Mouse (Mus musculus) hindbrain, postnatal 0 days (tissue): ENCODE results near the gene Stab2. TPM values are rescaled to one million over a fixed set of nuclear protein-coding genes. Genes with fewer than 3 reads are reported as not detected.

ENCODE experiments used
- ATAC-seq: fragments of 200-750 bp; cut with Nextera tagmentation; 2 replicates; pipeline ENCODE4 v1.8.0; 2017; ENCODE audit warnings: mild to moderate bottlenecking, moderate TSS enrichment, moderate library complexity
- DNase-seq: peaks from one replicate; pipeline ENCODE4 v3.0.0-alpha.2; 2015; ENCODE audit warnings: low spot score
- H3K27ac ChIP-seq: fragments of 300-500 bp; sonication (generic); 2 replicates; pipeline ENCODE4 v1.5.1; 2014; ENCODE audit warnings: mild to moderate bottlenecking
- H3K27me3 ChIP-seq: fragments of 300-500 bp; sonication (generic); 2 replicates; pipeline ENCODE4 v1.6.1; 2014; ENCODE audit warnings: low read length, mixed read lengths; ENCODE audit not compliant: insufficient read depth
- H3K36me3 ChIP-seq: fragments of 300-500 bp; sonication (generic); 2 replicates; pipeline ENCODE4 v1.6.1; 2014; ENCODE audit warnings: low read length, mixed read lengths; ENCODE audit not compliant: insufficient read depth
- H3K4me1 ChIP-seq: fragments of 300-500 bp; sonication (generic); 2 replicates; pipeline ENCODE4 v1.6.1; 2014; ENCODE audit warnings: antibody characterized with exemption, low read length, mixed read lengths; ENCODE audit not compliant: insufficient read depth
- H3K4me2 ChIP-seq: fragments of 300-500 bp; sonication (generic); 2 replicates; pipeline ENCODE4 v1.6.1; 2014; ENCODE audit warnings: low read depth, mild to moderate bottlenecking, low read length, moderate library complexity, mixed read lengths
- H3K4me3 ChIP-seq: fragments of 300-500 bp; sonication (generic); 2 replicates; pipeline ENCODE4 v1.5.1; 2014; ENCODE audit warnings: low read length
- H3K9ac ChIP-seq: fragments of 300-500 bp; sonication (generic); replicated peaks from 2 replicates; pipeline ENCODE4 v1.6.1; 2014; ENCODE audit warnings: mild to moderate bottlenecking, low read length, moderate library complexity, mixed read lengths
- H3K9me3 ChIP-seq: fragments of 300-500 bp; sonication (generic); 2 replicates; pipeline ENCODE4 v1.6.1; 2016; ENCODE audit warnings: low read length, mixed read lengths
- CTCF ChIP-seq: IDR thresholded peaks from 2 replicates; pipeline ENCODE4 v1.5.1; 2016; ENCODE audit warnings: antibody characterized with exemption, control low read depth, low read depth
- WGBS: fragments of 180-500 bp; shearing (Covaris S2); extraction: QIAGEN DNeasy Blood & Tissue Kit; methylation state at CpG from one replicate; pipeline ENCODE4 v1.1.7; 2014; 5-methylcytosine and 5-hydroxymethylcytosine counted together
- polyA plus RNA-seq: library from polyadenylated mRNA; unstranded; fragments of >200 nt; fragmentation: Nextera tagmentation; extraction: Ambion mirVana; gene quantifications from 2 replicates; pipeline ENCODE4 v1.2.1, GENCODE M21; 2015
- total RNA-seq: library from RNA; depleted of rRNA; stranded (reverse); fragments of >200 nt; gene quantifications from 2 replicates; pipeline ENCODE4 v1.2.3, GENCODE M21; 2014

Stab2 gene
- total and polyA plus RNA-seq, 2 experiments from 2014 or later = 0.10 to 0.42 TPM

- WGBS = 82% methylated on average over 14 of the region's 14 CpGs
Observed at GRCm38 (mm10) chr10:86992238-86992976, 15.4 kb downstream of the Stab2 start.

GRCm38 (mm10) chr10:86990666-86991065, 17.2 kb downstream of the Stab2 start:
- H3K36me3 ChIP-seq = no peaks in the 10 kb centered on the region
- no peak for ATAC-seq
- no peaks in the 10 kb centered on the region for H3K9me3 ChIP-seq
- no peak overlapping the region for H3K27ac ChIP-seq
- no peak overlapping the region for H3K4me2 ChIP-seq
- H3K4me3 ChIP-seq = no peak overlapping the region
- no peak for TF ChIP-seq CTCF
- no peak for DNase-seq
- H3K4me1 ChIP-seq = no peaks in the 10 kb centered on the region
- no peaks in the 10 kb centered on the region for H3K27me3 ChIP-seq
- WGBS = 75% methylated on average over 9 of the region's 9 CpGs
- no peak overlapping the region for H3K9ac ChIP-seq

More at GRCm38 (mm10) chr10:86992238-86992976, 15.4 kb downstream of the Stab2 start:
- Histone ChIP-seq H3K27ac (no peak overlapping the region), H3K4me2 (no peak overlapping the region), H3K4me1 (no peaks in the 10 kb centered on the region), H3K9me3 (no peaks in the 10 kb centered on the region), H3K9ac (no peak overlapping the region), H3K4me3 (no peak overlapping the region), H3K27me3 (no peaks in the 10 kb centered on the region), H3K36me3 (no peaks in the 10 kb centered on the region)
- ATAC-seq (no peak), DNase-seq (no peak)
- TF ChIP-seq CTCF = no peak

GRCm38 (mm10) chr10:86989838-86990237, 18.0 kb downstream of the Stab2 start:
- 51% methylated on average over 8 of the region's 8 CpGs for WGBS
- DNase-seq = peak; percentile 15
- no peaks in the 10 kb centered on the region for H3K4me1 ChIP-seq
- H3K36me3 ChIP-seq = no peaks in the 10 kb centered on the region
- H3K27ac ChIP-seq = no peak overlapping the region
- H3K9me3 ChIP-seq = no peaks in the 10 kb centered on the region
- no peak for TF ChIP-seq CTCF
- H3K9ac ChIP-seq = no peak overlapping the region
- no peak overlapping the region for H3K4me2 ChIP-seq
- no peaks in the 10 kb centered on the region for H3K27me3 ChIP-seq
- ATAC-seq = no peak
- H3K4me3 ChIP-seq = no peak overlapping the region

- Histone ChIP-seq H3K4me1 (no peaks in the 10 kb centered on the region), H3K9me3 (no peaks in the 10 kb centered on the region), H3K4me3 (no peak overlapping the region), H3K36me3 (no peaks in the 10 kb centered on the region), H3K4me2 (no peak overlapping the region), H3K27me3 (no peaks in the 10 kb centered on the region), H3K27ac (no peak overlapping the region), H3K9ac (no peak overlapping the region)
- DNase-seq = peak; percentile 21
- ATAC-seq = no peak
- 84% methylated on average over 5 of the region's 5 CpGs for WGBS
- TF ChIP-seq CTCF = peak; percentile 41
Observed at GRCm38 (mm10) chr10:86976001-86976726, 31.7 kb downstream of the Stab2 start.

GRCm38 (mm10) chr10:86973276-86973675, 34.5 kb downstream of the Stab2 start:
- no peak overlapping the region for H3K4me2 ChIP-seq
- 79% methylated on average over 5 of the region's 5 CpGs for WGBS
- H3K4me3 ChIP-seq = no peak overlapping the region
- no peak overlapping the region for H3K27ac ChIP-seq
- no peaks in the 10 kb centered on the region for H3K27me3 ChIP-seq
- no peak overlapping the region for H3K9ac ChIP-seq
- DNase-seq (no peak), ATAC-seq (no peak)
- H3K36me3 ChIP-seq = no peaks in the 10 kb centered on the region
- TF ChIP-seq CTCF = no peak
- H3K9me3 ChIP-seq = no peaks in the 10 kb centered on the region
- no peaks in the 10 kb centered on the region for H3K4me1 ChIP-seq

GRCm38 (mm10) chr10:86972503-86972826, 35.4 kb downstream of the Stab2 start:
- TF ChIP-seq CTCF = no peak
- peak; percentile 63 for ATAC-seq
- Histone ChIP-seq H3K27ac (no peak overlapping the region), H3K4me2 (peak overlapping the region; percentile 47), H3K4me1 (no peaks in the 10 kb centered on the region), H3K9ac (no peak overlapping the region), H3K9me3 (no peaks in the 10 kb centered on the region), H3K4me3 (no peak overlapping the region), H3K36me3 (no peaks in the 10 kb centered on the region), H3K27me3 (no peaks in the 10 kb centered on the region)
- 29% methylated on average over 7 of the region's 7 CpGs for WGBS
- no peak for DNase-seq
